Mouse (Mus musculus): ENCODE measurements around the gene Llgl2.

DNA sequence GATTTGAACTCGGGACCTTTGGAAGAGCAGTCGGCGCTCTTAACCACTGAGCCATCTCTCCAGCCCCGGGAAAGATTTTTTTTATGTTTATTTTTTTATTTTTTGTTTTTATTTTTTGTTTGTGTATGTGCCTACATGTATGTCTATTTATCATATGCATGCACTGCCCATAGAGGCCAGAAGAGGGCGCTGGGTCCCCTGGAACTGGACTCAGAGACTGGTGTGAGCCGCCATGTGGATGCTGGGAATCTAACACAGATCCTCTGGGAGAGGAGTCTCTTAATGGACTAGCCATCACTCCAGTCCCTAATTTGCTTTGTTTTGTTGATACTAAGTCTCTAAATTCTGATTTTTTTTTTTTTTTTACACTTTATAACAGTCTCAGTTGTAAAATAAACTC, 17.2 kb downstream of the Llgl2 start:
- TF ChIP-seq CTCF (IDR thresholded peaks at IDR 0.05; ENCODE audit: borderline replicate concordance, control insufficient read depth, extremely low read depth, insufficient read depth, low read length, poor library complexity) (no peak), POLR2A (IDR thresholded peaks at IDR 0.05; ENCODE audit: control insufficient read depth, extremely low read depth, insufficient read depth, low read length, poor library complexity) (no peak)
